Mouse (Mus musculus): ENCODE data around the gene Trp53i11.

DNA sequence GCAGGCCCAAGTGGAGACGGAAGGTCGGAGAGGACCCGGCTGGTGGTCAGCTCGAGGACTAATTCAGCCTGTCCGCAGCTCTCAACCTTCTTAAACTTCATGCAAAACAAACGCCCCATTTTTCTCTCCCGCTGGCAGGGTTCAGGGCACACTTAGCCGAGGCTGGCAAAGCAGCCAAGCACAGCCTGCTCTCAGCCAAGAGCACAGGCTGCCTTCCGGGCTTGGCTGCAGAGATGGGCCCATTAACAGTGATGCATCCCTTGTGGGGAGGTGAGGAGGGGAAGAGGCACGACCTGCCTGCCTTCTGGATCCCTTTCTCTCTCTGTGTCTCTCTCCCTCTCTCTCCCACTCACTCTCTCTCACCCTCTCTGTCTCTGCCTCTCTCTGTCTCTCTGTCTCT, 28.4 kb downstream of the Trp53i11 start:
- TF ChIP-seq POLR2A (IDR thresholded peaks at IDR 0.05; ENCODE audit: low read depth, low read length) (no peak), CTCF (IDR thresholded peaks at IDR 0.05; ENCODE audit: extremely low read depth, insufficient read length, insufficient replicate concordance, low read depth, low read length) (no peak)
